Mouse (Mus musculus) forebrain, embryonic 12.5 days (tissue): ENCODE measurements around the gene Zfhx3. TPM values are rescaled to one million over a fixed set of nuclear protein-coding genes. Genes with fewer than 3 reads are reported as not detected.

Experiments used
- ATAC-seq: fragments of 200-750 bp; cut with Nextera tagmentation; 2 replicates; pipeline ENCODE4 v1.8.0; 2017; ENCODE audit warnings: moderate TSS enrichment; ENCODE audit not compliant: low FRiP score
- H3K27ac ChIP-seq: fragments of 300-500 bp; sonication (generic); 2 replicates; pipeline ENCODE4 v1.5.1; 2016; ENCODE audit warnings: mild to moderate bottlenecking
- H3K27me3 ChIP-seq: fragments of 300-500 bp; sonication (generic); 2 replicates; pipeline ENCODE4 v1.6.1; 2016; ENCODE audit warnings: mild to moderate bottlenecking
- H3K36me3 ChIP-seq: fragments of 300-500 bp; sonication (generic); replicated peaks from 2 replicates; pipeline ENCODE4 v1.6.1; 2016; ENCODE audit warnings: mild to moderate bottlenecking
- H3K4me1 ChIP-seq: fragments of 300-500 bp; sonication (generic); 2 replicates; pipeline ENCODE4 v1.6.1; 2016
- H3K4me2 ChIP-seq: fragments of 300-500 bp; sonication (generic); 2 replicates; pipeline ENCODE4 v1.6.1; 2016; ENCODE audit warnings: mild to moderate bottlenecking, moderate library complexity
- H3K4me3 ChIP-seq: fragments of 300-500 bp; sonication (generic); replicated peaks from 2 replicates; pipeline ENCODE4 v1.5.1; 2016; ENCODE audit warnings: mild to moderate bottlenecking
- H3K9ac ChIP-seq: fragments of 300-500 bp; sonication (generic); 2 replicates; pipeline ENCODE4 v1.6.1; 2016; ENCODE audit warnings: mild to moderate bottlenecking
- H3K9me3 ChIP-seq: fragments of 300-500 bp; sonication (generic); 2 replicates; pipeline ENCODE4 v1.6.1; 2016
- WGBS: fragments of 180-500 bp; shearing (Covaris S2); methylation state at CpG from one replicate; pipeline ENCODE4 v1.1.7; 2016; 5-methylcytosine and 5-hydroxymethylcytosine counted together
- polyA plus RNA-seq: library from polyadenylated mRNA; unstranded; fragments of >200 nt; fragmentation: Nextera tagmentation; extraction: Ambion mirVana; gene quantifications from 2 replicates; pipeline ENCODE4 v1.2.1, GENCODE M21; 2016

The Zfhx3 gene
- polyA plus RNA-seq, 1 experiment from 2014 or later: 30.5 TPM

DNA sequence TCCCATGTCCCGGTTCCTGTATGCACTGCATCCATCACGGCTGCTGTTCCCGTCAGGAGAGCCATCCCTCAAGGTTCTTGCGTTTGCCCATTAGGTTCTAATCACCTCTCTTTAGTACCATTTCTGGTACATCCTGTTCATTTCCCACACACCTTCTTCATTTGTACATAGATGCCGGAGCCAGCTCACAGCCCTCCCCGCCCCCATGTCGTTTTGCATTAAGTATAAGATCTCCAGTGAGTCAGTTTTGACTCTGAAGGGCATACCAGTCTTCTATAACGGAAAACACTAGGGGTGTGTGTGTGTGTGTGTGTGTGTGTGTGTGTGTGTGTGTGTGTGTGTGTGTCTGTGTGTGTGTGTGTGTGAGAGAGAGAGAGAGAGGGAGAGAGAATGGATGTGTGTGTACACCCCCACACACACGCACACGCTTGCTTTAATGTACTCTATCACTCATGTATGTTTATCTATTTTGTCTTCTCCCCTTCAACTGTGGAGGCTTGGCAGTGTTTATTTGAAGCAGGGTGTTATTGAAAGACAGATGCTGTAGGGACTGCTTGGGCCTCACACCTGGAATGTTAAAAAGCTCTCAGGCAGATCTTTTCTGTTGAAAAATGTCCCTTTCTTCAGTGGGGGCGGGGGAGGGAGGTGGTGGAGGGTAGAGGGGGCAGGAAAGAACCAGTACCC, 962.0 kb downstream of the Zfhx3 start:
- 75% methylated on average over 11 of the region's 11 CpGs for WGBS
- H3K4me1 ChIP-seq: peaks cover 90% of the 10 kb centered on the region
- ATAC-seq: no peak

DNA sequence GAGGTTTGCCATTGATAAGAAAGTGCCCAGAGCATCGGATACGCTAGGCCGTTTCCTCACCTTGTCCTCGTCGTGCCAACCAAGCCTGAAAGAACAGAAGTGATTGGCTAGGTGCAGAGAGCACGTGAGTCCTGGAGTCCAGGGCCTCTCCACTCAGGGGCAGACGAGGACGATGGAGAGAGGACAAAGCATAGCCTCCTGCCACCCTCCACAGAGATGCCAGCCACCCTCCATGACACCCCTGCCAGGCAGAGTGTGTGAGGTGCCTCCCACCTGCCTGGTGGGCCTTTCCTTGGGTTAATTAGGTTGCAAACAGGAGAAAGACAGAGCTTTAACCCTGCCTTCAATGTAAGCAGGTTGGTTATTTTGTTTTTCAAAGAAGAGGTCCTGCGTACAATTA, 965.6 kb downstream of the Zfhx3 start:
- peak overlapping the region; percentile 83 for H3K27ac ChIP-seq
- peaks cover 10% of the 10 kb centered on the region for H3K27me3 ChIP-seq
- no peaks in the 10 kb centered on the region for H3K9me3 ChIP-seq
- WGBS: 70% methylated on average over 9 of the region's 9 CpGs
- no peak overlapping the region for H3K9ac ChIP-seq
- no peak for ATAC-seq
- H3K36me3 ChIP-seq: no peaks in the 10 kb centered on the region
- H3K4me1 ChIP-seq: peaks cover 73% of the 10 kb centered on the region
- H3K4me3 ChIP-seq: no peak overlapping the region
- H3K4me2 ChIP-seq: no peak overlapping the region

More for the DNA sequence above, 962.0 kb downstream of the Zfhx3 start:
- no peaks in the 10 kb centered on the region for H3K36me3 ChIP-seq
- no peaks in the 10 kb centered on the region for H3K9me3 ChIP-seq
- no peak overlapping the region for H3K4me2 ChIP-seq
- H3K27me3 ChIP-seq: peaks cover 37% of the 10 kb centered on the region
- peak overlapping the region; percentile 0; the same call in 1 of the 2 replicates for H3K27ac ChIP-seq
- H3K9ac ChIP-seq: no peak overlapping the region
- H3K4me3 ChIP-seq: no peak overlapping the region

DNA sequence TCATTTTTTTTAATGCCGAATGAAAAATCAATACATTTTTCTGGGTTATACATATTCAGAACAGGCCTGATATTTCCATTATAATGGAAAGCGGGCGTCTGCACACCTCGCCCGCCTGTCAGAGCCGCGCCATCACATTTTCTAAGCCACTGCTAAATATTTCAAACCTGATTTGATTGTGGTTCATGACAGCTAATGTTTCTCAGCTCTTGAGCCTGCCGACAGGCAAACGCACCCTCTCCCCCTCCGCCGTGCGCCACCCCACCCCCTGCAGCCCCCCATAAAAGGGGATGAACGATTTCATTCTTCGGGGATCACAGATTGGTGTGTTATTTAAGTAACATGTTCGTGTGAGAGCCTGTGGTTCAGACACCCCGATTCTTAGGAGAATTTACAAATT, 966.1 kb downstream of the Zfhx3 start:
- Histone ChIP-seq H3K27me3 (peaks cover 7% of the 10 kb centered on the region), H3K27ac (peak overlapping the region; percentile 83), H3K36me3 (no peaks in the 10 kb centered on the region), H3K4me3 (no peak overlapping the region), H3K4me2 (no peak overlapping the region), H3K9ac (no peak overlapping the region), H3K9me3 (no peaks in the 10 kb centered on the region), H3K4me1 (peaks cover 68% of the 10 kb centered on the region)
- 53% methylated on average over 16 of the region's 16 CpGs for WGBS
- ATAC-seq: 0 out of 2 replicates have a peak, but pooled peaks have one; percentile 22

DNA sequence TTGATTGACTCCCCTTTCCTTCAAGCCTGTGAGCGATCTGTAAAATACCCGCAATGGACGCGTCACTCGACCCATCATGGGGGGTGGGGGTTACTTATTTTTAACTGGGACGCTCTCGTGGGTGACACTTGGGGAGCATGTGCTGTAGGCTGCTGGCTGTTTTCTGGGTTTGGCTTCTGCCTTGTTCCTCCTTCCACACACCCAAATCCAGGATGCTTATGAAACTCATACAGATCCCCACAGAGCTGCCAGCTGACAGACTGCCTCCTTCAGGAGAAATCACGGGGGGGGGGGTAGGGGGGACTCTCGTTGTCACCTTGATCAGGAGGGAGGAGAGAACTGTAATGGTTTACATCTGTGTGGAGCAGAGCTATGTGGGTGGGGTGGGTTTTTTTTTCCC, 966.6 kb downstream of the Zfhx3 start:
- Histone ChIP-seq H3K4me3 (no peak overlapping the region), H3K9ac (no peak overlapping the region), H3K36me3 (no peaks in the 10 kb centered on the region), H3K9me3 (no peaks in the 10 kb centered on the region), H3K4me1 (peaks cover 63% of the 10 kb centered on the region), H3K4me2 (no peak overlapping the region), H3K27ac (peak overlapping the region; percentile 83), H3K27me3 (peaks cover 4% of the 10 kb centered on the region; the same call in 1 of the 2 replicates)
- 67% methylated on average over 9 of the region's 9 CpGs for WGBS
- 0 out of 2 replicates have a peak, but pooled peaks have one; percentile 10 for ATAC-seq

DNA sequence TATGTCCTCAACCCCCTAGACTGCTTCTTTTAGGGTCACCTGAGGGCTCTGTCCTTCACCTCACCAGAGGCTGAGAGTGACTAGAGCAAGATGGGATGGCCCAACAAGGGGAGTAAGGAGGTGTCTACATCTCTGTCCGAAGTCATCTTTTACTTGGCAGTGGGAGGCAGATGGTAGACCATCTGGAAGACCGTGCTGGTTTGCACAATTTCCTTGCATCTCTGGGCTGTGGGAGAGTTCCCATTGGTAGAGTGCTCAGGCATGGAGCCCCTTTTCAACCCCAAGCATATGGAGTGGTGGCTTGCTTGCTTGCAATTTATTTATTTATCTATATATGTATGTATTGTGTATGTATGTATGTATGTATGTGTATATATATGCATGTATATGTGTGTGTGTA, 967.0 kb downstream of the Zfhx3 start:
- Histone ChIP-seq H3K27ac (peak overlapping the region; percentile 83), H3K4me1 (peaks cover 59% of the 10 kb centered on the region), H3K9ac (no peak overlapping the region), H3K4me2 (no peak overlapping the region), H3K9me3 (no peaks in the 10 kb centered on the region), H3K36me3 (no peaks in the 10 kb centered on the region), H3K4me3 (no peak overlapping the region), H3K27me3 (peaks cover 4% of the 10 kb centered on the region; the same call in 1 of the 2 replicates)
- 74% methylated on average over 2 of the region's 2 CpGs for WGBS
- ATAC-seq: 0 out of 2 replicates have a peak, but pooled peaks have one; percentile 13

DNA sequence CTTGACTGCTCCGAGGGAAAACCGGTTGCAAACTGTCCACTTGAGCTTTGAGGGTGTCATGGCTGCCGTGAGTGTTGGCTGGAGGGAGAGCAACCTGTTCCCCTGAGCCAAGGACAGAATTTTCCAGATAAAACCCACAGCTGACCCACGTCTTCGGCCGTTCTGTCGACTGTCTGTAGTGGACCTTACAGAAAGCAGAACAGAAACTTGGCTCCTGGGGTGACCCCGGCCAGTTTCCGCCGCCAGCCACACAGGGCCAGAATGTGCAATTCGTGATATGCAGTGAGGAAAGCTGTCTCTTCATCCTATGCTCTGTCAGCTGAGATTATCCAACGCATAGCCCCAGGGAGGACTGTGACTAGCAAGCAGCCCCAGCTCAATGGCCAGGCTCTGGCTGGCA, 968.4 kb downstream of the Zfhx3 start:
- Histone ChIP-seq H3K9ac (no peak overlapping the region), H3K4me3 (no peak overlapping the region), H3K9me3 (no peaks in the 10 kb centered on the region), H3K27ac (0 out of 2 replicates have a peak overlapping the region, but pooled peaks have one; percentile 53), H3K36me3 (no peaks in the 10 kb centered on the region), H3K27me3 (no peaks in the 10 kb centered on the region), H3K4me2 (no peak overlapping the region), H3K4me1 (peaks cover 45% of the 10 kb centered on the region)
- no peak for ATAC-seq
- 78% methylated on average over 12 of the region's 12 CpGs for WGBS

DNA sequence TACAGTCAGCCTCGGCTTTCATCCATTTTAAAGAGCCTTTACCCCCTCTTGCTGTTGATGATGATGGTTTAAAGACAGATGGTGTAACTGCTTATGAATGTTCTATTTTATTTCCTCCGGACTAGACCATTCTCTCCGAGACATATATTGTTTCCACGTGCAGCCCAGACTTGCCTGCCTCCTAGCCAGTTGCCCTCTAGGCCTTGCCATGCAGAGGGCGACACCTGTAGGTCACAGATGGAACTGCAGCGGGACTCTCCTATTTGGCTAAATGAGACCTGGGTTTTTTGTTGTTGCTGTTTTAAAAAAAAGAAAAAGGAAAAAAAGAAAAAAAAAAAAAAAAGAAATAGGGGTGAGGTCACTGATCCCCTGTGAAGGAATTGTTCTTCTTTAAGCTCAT, 969.1 kb downstream of the Zfhx3 start:
- peaks cover 2% of the 10 kb centered on the region for H3K36me3 ChIP-seq
- H3K27me3 ChIP-seq: no peaks in the 10 kb centered on the region
- peaks cover 38% of the 10 kb centered on the region for H3K4me1 ChIP-seq
- H3K27ac ChIP-seq: no peak overlapping the region
- 11% methylated on average over 6 of the region's 6 CpGs for WGBS
- no peak for ATAC-seq
- no peak overlapping the region for H3K4me2 ChIP-seq
- no peaks in the 10 kb centered on the region for H3K9me3 ChIP-seq
- H3K9ac ChIP-seq: no peak overlapping the region
- no peak overlapping the region for H3K4me3 ChIP-seq

DNA sequence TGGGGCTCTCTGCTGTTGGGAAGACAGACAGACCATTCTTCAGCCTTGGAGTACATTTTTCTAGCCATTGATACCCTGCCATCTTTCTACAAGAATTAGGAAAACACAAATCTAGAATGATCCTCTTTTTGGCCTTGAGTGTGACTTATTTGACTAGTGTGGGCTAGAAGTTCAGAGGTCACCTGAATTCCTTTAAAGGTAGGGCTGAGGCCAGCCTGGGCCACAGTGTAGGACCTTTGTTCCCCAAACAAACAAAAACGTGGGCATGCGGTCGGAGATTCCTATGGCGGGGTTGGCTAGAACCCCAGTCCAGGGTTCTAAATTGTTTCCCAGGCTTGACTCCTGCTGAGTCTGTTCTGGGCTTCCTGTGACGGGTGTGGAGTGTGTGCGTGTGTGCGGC, 970.6 kb downstream of the Zfhx3 start:
- Histone ChIP-seq H3K4me2 (no peak overlapping the region), H3K9ac (no peak overlapping the region), H3K36me3 (peaks cover 6% of the 10 kb centered on the region), H3K27me3 (no peaks in the 10 kb centered on the region), H3K27ac (no peak overlapping the region), H3K9me3 (no peaks in the 10 kb centered on the region), H3K4me1 (peaks cover 27% of the 10 kb centered on the region), H3K4me3 (no peak overlapping the region)
- 90% methylated on average over 7 of the region's 7 CpGs for WGBS
- no peak for ATAC-seq

DNA sequence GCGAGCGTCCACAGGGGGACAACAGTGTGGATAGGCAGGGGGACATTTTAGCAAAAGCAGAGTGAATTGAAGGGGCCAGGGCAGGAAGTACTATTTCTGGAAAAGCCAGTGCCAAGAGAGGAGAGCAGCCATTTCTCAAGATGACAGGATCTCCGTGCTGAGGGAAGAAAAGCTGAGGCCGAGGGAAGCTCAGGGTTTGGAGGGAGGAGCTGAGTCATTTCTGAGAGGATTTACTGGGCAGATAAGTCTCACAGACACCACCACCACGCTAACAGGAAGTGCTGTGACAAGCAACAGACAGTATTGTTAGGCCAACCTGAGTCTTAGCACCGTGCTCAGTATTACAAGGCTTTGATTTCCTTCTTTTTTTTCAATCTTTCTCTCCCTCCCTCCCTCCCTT, 973.0 kb downstream of the Zfhx3 start:
- no peak for ATAC-seq
- peak overlapping the region; percentile 50; the same call in 1 of the 2 replicates for H3K27ac ChIP-seq
- H3K4me2 ChIP-seq: no peak overlapping the region
- H3K4me1 ChIP-seq: peaks cover 21% of the 10 kb centered on the region
- peaks cover 6% of the 10 kb centered on the region for H3K36me3 ChIP-seq
- H3K27me3 ChIP-seq: no peaks in the 10 kb centered on the region
- H3K9me3 ChIP-seq: no peaks in the 10 kb centered on the region
- no peak overlapping the region for H3K4me3 ChIP-seq
- no peak overlapping the region for H3K9ac ChIP-seq
- 75% methylated on average over 6 of the region's 6 CpGs for WGBS

DNA sequence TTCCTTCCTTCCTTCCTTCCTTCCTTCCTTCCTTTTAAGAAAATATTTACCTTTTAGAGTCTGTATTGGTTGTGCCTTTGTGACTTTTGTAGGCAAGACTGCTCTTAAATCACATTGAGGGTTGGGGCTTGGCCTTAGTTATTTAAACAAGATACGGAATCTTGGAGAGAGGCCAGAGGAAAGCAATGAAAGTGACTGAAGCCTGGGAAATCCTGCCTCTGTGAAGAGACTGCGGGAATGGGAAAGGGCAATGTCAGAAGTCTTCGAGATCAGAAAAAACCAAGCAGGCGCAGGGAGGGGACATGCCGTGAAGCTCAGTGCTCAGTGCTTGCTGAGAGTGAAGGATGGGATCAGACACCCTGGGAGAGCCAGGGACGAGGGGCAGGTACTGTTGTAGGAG, 973.4 kb downstream of the Zfhx3 start:
- no peak overlapping the region for H3K4me2 ChIP-seq
- H3K9me3 ChIP-seq: no peaks in the 10 kb centered on the region
- H3K4me3 ChIP-seq: no peak overlapping the region
- no peaks in the 10 kb centered on the region for H3K27me3 ChIP-seq
- H3K4me1 ChIP-seq: peaks cover 21% of the 10 kb centered on the region
- H3K9ac ChIP-seq: no peak overlapping the region
- H3K27ac ChIP-seq: 0 out of 2 replicates have a peak overlapping the region, but pooled peaks have one; percentile 9
- peaks cover 6% of the 10 kb centered on the region for H3K36me3 ChIP-seq
- WGBS: 90% methylated on average over 6 of the region's 6 CpGs
- ATAC-seq: no peak

DNA sequence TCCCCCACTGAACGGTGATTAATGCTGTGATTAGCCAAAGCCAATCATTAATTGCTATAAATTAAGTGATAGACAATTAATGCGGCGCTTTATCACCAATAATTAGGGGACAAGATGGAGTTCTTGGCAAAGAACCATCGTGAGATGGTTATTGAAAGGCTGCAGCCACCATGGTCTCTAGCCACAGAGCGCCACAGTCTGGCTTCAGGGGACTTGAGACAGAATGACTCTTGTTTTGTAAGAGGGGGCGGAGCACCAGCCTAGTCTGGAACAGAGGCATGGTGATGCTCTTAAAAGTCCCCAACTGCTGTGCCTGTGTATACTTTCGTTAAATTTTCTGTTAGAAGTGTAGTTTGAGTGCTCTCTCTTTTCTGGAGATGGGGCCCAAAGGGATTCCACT, 977.7 kb downstream of the Zfhx3 start:
- H3K4me3 ChIP-seq: no peak overlapping the region
- H3K4me1 ChIP-seq: peaks cover 35% of the 10 kb centered on the region
- no peaks in the 10 kb centered on the region for H3K9me3 ChIP-seq
- no peak overlapping the region for H3K9ac ChIP-seq
- ATAC-seq: peak; percentile 40; the same call in 1 of the 2 replicates
- peaks cover 11% of the 10 kb centered on the region for H3K36me3 ChIP-seq
- H3K27me3 ChIP-seq: no peaks in the 10 kb centered on the region
- H3K4me2 ChIP-seq: no peak overlapping the region
- 69% methylated on average over 7 of the region's 7 CpGs for WGBS
- H3K27ac ChIP-seq: 0 out of 2 replicates have a peak overlapping the region, but pooled peaks have one; percentile 25

DNA sequence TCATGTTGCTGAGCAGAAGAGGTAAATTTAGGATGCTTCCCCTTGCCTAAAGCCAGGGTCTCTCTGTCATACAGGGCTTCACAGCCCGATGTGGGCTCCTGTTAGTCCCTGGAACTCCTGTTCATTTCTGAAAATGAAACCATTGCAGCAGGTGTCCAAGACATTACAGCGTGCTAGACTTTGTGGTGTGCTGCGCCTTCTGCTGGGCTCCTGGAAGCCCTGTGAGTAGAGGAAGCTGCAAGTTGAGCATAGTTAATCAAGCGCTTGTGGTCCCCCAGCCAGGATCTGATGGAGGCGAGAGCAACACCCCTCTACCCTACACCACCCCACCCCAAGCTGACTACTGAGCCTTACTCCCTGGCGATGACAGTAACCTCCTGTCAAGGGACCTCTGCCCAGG, 980.7 kb downstream of the Zfhx3 start:
- Histone ChIP-seq H3K27ac (no peak overlapping the region), H3K27me3 (no peaks in the 10 kb centered on the region), H3K4me1 (peaks cover 37% of the 10 kb centered on the region), H3K4me3 (no peak overlapping the region), H3K4me2 (no peak overlapping the region), H3K9me3 (no peaks in the 10 kb centered on the region), H3K9ac (no peak overlapping the region), H3K36me3 (0 out of 2 replicates have a peak, but pooled peaks cover 4% of the 10 kb centered on the region)
- WGBS: 93% methylated on average over 6 of the region's 6 CpGs
- no peak for ATAC-seq

DNA sequence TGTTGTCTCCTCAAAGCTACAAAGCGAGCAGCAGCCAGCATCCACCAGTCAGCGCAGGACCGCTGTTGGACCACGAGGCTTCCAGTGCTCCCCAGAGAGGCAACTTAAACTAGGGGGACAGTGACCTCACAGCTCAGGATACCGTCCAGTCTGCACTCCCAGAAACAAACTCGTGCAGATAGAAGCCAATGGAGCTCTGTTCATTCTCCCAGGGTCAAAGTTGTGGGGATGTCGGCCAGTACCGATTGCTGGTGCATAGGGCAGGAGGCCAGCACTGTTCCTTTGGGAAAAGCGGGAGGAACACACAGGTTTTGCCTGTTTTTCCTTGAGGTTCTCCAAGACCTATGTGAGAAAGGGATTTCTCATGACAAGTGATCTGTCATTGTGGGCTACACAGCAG, 982.1 kb downstream of the Zfhx3 start:
- 0 out of 2 replicates have a peak, but pooled peaks cover 4% of the 10 kb centered on the region for H3K36me3 ChIP-seq
- peaks cover 40% of the 10 kb centered on the region for H3K4me1 ChIP-seq
- 96% methylated on average over 9 of the region's 9 CpGs for WGBS
- no peak overlapping the region for H3K9ac ChIP-seq
- no peak overlapping the region for H3K4me3 ChIP-seq
- no peak for ATAC-seq
- H3K27ac ChIP-seq: no peak overlapping the region
- no peaks in the 10 kb centered on the region for H3K27me3 ChIP-seq
- H3K4me2 ChIP-seq: no peak overlapping the region
- H3K9me3 ChIP-seq: no peaks in the 10 kb centered on the region
